Mouse (Mus musculus) fat pad, adult 2 months (tissue): ENCODE data around the gene Erbb4.

Experiments
- DNase-seq: peaks from one replicate; pipeline ENCODE4 v3.0.0-alpha.2; 2011; ENCODE audit warnings: low read depth, low spot score; ENCODE audit errors: extremely low read depth

Erbb4 gene

DNA sequence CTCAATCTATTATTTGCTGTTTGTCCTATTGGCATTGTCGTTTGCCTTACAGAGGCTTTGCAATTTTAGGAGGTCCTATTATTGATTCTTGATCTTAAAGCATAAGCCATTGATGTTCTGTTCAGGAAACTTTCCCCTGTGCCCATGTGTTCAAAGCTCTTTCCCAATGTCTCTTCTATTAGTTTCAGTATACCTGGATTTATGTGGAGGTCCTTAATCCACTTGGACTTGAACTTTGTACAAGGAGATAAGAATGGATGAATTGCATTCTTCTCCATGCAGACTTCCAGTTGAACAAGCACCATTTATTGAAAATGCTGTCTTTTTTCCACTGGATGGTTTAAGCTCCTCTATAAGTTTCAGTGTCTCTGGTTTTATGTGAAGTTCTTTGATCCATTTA lies 536.9 kb downstream of the Erbb4 start:
- no peak for DNase-seq

DNA sequence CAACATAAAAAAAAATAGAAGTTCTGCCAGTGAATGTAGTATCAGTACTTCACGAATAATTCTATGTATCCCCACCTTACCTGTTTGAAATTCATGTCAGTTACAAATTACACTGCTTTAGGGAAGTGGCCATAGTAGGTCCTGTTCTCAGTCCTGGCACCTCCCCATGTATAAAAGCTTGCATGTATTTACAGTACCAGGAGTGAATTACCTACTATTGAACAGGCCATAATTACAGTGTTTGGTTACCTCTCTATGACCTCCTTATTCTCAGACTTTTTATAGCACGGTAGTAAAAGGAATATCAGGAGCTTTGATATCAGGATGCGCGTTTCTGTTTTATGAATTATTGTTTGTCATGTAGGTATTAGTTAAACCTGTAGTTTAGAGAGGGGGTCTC lies 564.9 kb downstream of the Erbb4 start:
- DNase-seq = no peak

DNA sequence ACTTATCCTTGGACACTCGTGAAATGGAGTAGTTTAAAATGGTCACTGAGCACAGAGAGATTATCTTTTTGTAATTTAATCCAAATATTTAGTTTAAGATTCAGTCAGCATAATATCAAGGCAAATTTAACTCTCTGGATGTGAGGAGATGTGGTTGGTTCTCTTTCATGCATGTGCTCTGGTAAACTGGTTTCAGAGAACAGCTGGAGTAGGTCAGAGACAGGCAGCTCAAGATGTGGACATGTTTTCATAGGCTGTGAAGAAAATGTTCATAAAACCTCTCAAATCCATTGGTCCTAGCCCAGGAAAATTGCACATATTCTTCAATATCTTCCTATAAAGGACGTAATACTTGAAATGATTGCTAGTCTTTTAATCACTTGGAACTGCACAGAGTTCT lies 590.0 kb downstream of the Erbb4 start:
- no peak for DNase-seq

DNA sequence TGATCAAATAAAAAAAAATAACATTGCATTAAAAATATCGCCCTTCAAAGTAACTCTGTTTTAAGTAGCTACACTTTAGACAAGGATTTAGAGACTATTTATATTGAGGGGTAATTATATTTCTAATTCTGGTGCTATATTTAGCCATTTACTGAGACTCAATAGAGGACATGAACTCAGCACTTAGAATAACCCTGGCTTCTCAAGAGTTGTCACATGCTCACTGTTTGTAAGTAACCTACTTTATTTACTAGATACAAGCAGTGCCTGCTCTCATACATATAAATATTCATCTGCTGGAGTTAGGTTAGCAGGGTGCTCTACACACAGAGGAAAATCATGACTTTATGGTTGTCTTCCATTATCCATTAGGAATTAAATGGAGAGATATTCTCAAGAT lies 604.0 kb downstream of the Erbb4 start:
- no peak for DNase-seq

DNA sequence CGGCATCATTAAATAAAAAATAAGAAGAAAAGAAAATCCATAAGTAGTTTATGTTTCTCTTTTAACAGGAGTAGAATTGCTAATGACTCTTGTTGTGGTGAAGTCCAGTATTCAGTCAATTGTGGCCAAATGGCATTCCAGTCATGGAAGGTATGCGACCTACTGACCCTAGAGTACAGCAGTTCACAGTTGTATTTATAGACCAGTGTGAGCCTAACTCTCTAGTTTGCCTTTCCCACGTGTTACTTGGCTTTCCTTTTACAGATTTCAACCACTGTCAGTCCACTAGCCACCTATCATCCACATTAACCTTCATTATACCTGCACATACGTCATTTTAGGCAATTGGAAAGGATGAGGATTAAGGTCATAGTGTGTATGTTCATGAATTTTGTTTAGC lies 606.3 kb downstream of the Erbb4 start:
- DNase-seq = no peak

DNA sequence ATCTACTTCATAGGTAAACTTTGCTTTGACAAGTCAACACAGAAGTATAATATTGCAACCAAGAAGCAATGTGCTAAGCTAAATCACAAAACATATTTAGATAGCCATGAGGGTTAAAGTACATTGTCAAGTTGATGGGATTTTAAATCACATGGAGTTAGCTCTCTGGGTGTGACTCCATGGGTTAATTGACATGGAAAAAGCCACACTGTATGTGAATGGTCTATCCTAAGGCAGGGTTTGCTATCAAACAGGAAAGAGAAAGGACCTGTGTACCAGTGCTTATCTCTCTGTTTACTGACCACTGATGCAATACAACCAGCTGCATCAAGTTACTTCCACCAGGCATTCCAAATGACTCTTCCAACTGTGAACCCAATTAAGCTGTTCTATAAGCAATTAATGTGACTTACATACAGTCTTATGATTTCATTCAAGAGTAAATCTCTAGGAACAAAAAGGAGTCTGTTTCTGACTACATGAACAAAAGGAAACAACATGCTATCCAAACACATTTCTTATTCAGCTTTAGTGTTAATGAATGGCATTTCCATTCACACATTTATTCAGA lies 641.4 kb downstream of the Erbb4 start:
- DNase-seq = no peak

DNA sequence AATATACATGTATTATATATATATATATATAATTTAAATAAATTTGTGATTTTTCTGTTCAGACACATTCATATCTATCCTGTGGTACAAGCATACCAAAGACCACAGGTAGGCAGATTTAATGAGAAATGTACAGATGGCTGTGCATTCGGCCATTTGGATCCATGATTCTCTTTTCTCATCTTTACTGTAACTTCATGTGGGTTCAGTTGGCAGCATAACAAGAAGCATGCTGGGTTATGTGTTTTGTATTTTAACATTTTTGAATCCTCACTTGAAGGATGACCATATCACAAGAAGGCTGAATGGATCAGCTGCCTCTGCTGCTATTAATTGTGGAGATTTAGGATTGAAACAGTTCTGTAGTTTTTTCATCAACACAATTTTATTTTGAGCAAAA lies 656.6 kb downstream of the Erbb4 start:
- no peak for DNase-seq

DNA sequence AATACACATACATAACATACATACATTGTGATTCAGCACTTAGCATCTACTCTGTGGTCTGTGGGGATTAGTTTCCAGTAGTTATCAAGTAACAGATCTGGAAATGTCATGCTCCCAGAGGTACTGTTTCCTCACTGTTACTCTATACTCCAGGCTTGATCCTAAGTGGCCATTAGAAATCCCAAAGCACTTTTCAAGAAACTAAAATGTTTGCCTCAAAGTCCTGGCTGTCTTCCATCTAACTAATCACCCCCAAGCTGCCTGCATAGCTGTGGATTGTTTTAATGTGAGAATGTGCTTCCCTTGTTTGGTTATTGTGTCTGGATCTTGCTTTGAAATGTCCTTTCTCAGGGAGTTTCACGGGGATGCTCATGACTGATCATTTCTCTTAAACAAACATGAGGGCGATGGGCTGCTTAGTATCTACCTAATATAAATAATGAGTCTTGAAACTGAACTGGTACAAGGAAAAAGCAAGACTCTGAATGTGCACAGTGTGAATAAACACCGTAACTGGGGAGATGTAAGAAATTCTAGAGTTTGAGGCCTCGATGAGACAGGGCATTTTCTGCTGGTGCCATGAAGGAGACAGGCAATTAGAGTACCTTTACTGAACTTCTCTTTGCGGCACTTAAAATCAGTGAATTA lies 683.4 kb downstream of the Erbb4 start:
- DNase-seq = no peak

DNA sequence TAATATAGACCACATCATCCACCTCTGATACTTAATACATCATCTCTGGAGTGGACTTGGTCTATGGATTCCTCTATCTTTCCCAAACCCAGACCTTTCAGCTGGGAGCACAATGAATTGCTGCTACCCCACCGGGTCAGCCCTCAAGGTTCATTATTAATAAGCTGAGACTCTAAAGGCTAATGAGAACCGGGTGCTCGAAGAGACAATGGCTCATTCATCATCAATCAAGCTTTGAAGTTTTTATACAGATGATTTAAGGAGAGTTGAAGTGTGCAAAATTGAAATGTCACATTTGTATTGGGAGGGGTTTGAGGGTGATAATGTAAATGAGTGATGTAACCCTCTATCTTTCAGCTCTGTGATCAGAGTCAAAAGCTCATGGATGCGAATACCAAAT lies 706.7 kb downstream of the Erbb4 start:
- no peak for DNase-seq

DNA sequence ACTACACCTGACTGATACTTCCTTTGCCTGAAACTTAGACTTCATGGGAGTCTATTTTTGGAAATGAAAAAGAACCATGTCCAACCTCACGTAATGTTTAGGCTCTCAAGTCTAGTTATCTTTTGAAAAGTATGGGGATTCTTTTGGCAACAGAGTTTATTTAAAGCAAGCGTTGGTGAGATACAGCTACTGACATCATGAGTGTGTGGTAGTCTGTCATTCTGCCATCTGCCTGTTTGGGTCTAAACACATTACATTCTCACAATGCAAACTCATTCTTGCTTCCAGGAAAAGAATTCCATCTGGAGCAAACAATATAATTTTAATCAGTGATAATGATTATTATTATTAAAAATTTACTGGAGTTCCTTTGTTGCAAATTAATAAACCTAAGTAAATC lies 736.3 kb downstream of the Erbb4 start:
- no peak for DNase-seq

DNA sequence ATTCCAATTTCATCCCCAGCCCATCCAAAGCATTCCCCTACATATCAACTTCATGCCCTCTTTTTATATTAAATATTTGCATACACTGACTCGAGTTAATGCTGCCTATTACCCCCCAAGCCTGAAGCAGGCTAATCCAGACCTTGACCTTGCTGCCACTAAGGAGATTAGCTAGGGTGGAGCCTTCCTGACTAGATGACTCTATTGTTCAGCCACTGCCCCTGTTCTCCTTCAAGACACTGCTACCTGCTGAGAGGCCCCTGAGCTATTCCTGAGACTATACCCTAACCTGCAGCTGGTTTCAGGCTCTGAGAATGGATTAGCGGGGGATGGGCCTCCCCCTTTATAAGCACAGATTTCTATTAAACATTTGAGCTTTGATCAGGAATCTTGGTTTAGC lies 774.1 kb downstream of the Erbb4 start:
- DNase-seq = no peak

DNA sequence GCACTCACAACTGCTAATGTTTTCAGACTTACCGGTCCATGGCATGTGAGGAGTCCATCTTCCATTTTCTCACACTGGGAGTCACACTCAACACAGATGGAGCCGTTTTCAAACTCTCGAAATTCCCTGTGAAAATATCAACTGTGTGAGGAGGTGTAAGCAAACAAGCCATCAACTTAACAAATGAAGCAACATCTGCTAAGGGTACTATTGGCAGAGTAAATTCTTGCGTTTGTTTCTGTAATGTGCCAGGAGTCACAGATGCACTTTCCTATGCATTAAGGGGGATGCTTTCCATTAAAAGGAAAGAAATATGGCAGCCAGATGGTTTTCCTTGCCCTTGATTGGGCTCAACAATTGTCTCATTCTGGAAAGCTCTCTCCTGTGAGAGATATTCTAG lies 802.0 kb downstream of the Erbb4 start:
- DNase-seq = no peak

DNA sequence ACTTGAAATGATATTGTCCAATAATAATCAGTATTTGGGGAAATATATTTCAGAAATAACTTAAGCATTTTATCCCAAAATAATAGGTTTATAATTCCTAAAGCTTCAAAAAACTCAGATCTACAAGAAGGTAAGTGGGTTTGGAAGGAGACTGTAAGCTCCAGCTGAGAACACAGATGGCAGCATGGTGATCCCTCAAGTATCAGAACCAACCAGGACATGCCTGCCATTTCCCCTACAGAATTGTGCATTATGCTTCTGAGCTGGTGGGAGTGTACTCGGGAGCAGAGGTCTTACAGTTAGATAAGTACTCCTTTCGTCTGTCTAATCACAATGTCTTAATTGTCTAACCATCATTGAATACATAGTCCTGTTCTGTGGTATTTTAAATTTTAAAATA lies 823.4 kb downstream of the Erbb4 start:
- no peak for DNase-seq

DNA sequence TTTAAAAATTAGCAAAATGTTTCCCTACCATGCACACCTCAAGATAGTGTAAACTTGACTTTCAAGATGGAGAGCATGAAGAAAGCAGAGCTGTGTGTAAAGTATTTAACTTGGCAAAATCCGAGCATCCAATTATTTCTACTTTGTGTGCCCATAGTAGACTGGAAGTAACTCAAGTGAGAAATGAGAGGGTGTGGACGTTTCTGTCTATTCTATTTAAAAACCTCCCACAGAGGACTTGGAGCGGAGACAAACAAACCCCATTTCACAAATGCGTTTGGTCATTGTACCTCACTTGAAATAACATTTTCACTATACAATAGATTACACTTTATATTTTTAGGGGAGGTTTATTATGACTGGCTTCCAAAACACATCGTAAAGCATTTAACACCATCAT lies 832.0 kb downstream of the Erbb4 start:
- no peak for DNase-seq

DNA sequence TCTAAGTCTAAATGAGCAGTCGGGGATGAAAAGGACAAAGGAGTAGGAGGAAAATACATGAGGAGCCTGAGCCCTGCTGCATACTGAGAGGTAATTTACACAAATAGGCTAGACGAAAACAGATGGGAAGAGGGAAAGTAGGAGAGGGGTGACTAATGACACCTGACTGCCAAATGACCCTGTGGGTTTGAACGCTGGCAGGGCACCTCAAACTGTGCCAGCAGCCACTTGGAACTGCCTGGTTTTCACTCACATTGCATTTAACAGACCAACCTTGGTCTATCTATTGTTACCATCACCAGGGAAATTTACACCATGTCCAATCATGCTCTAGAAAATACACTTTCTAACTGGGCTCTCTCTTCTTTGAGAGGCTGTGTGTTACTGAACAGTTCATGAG lies 929.3 kb downstream of the Erbb4 start:
- no peak for DNase-seq

DNA sequence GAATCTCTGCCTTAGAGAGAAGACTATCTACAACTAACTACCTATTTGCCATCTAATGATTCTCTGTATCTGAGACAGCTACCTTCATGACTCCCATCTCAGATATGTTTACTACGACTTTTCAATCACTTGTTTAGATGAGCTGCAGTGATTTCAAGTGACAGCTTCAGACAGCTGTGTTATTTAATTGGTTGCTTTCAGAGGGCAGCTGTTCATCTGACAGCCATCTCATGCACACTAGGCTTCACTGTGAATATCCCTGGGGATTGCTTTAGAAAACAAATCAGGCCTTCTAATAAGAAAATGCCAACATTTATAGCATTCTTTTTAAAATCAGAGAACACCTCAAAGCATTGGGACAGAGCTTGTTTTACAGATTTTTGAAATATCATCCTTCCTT lies 952.6 kb downstream of the Erbb4 start:
- no peak for DNase-seq

DNA sequence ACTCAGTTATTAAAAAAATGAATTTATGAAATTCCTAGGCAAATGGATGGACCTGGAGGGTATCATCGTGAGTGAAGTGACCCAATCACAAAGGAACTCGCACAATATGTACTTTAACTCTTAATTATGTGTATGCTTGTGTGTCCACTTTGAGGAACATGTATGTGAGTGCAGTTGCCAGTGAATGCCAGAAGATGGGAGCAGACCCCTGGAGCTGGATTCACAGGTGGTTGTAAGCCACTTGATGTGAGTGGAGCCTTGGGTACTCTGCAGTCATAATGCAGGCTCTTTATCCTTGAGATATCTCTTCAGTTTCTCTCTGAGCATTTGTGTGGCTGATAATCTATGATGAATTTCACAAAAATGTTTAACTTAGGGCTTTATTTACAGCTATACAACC lies 957.3 kb downstream of the Erbb4 start:
- DNase-seq = no peak

DNA sequence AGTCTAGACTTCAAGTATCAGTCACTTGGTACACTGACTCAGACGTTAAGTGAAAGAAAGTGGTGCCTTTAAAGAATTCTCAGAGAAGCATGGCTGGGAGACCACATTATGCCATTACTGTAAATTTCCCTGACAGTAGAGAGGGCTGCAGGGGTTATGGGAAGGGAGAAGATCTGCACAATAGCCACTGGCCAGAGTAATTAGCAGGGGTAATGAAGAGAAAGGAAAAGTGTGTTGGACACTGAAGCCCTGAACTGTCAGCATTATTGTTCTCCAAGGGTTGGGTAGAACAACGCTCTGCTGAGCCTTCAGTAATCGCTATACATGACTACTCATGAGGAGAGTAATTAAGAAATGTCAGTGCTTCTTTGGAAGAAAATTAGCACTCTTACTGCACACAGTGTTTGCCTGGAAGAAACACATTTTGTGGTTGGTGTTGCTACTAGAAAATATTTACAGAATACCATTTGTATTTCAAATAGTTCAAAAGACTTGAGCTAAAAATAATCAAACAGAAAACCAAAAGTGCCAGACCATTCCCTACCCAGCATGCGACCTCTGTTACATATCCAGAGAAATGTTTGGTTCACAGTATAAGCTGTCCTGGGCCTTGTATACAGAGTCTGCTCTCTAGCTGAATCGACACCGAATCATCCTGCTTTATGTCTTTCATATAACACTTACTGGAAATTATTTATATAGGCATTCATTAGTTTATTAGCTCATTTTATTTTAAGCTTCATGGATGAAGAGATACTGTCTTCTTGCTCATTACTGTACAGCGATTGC lies 965.1 kb downstream of the Erbb4 start:
- no peak for DNase-seq

DNA sequence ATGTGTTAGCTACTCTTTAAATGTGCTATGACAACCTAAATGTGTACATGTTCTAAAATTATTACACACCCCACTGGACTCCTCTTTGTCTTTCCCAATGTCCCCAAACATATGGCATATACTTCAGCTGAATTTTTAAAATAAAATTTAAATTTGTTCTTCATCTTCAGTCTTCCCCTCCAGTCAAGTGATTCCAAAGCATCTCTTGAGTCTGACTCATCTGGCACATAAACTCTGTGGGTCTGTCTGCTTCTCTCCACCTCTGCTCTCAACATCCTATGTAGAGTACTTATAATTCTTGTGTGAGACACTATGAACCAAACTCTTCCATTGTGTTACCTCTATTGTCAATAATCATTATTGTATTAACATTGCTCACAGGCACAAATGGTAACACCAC lies 972.9 kb downstream of the Erbb4 start:
- DNase-seq = no peak

DNA sequence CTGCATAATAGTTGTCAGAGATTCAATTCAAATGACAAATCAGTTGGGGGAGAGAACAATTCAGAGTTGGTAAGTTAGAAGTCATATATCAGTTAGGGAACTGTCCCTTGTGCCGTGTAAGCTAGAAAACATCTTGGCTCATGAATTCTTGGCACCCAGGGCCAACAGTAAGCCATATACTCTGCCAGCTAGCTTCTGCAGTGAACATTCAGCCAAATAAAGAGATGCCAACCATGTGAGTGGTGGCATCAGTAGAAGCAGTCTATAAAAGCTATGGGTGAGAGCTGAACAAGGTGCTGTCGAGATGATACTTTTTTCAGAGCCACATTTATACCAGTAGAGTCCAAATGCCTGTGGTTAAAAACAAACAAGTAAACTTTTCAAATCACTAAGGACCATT lies 973.4 kb downstream of the Erbb4 start:
- DNase-seq = no peak

DNA sequence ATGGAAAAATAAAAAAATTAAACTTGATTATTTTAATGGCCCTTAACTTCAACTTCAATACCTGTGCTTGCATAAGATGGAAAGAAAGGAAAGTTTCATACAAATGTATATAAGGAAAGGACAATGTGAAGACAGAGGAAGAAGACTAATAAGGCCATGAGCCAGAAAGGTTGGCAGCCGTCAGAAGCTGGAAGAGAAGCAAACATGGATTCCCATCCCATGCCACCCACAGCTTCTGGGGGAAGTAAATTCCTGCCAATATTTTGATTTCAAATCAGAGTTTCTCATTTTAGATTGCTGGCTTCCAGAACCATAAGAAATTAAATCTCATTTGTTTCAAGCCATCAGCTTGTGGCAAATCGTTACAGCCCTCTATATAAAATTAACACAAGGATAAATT lies 984.3 kb downstream of the Erbb4 start:
- no peak for DNase-seq

DNA sequence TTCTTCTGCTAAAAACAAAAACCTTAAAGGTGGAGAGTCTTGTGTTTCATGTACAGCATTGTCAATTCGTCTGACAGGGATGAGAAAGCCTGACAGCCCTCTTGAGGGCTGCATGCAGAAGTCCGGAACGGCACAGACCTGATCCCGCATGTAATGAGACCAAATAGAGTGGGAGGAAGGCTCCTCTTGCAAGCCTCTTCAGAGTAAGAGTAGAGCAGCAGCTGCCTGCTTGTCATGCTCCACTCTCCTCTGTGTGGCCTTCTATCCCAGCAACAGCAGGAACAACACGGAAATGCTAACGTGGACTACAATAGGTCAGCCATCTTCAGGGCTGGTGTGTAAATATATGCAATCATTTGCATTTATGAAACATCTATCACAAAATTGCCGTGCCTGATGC lies 987.5 kb downstream of the Erbb4 start:
- DNase-seq = no peak

DNA sequence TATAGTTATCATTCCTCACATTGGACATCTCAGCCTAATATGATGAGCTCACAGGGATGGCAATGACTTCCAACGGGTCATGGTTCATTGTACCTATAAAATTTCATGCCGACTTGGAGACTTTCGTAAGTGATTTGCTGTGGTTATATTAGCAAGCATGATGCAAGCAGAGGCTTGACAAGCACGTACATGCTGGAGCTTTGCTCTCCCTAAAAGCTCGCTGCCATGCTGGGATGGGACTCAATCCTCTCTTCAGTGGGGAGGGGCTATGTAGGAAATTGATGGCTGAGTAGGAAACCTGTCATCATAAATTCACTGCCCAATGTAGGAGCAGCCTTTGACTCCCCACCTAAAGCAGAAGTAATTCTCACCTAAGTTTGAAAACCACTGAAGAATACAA lies 992.1 kb downstream of the Erbb4 start:
- no peak for DNase-seq
